Mouse (Mus musculus): Measurements from ENCODE around the gene Acrbp.

DNA sequence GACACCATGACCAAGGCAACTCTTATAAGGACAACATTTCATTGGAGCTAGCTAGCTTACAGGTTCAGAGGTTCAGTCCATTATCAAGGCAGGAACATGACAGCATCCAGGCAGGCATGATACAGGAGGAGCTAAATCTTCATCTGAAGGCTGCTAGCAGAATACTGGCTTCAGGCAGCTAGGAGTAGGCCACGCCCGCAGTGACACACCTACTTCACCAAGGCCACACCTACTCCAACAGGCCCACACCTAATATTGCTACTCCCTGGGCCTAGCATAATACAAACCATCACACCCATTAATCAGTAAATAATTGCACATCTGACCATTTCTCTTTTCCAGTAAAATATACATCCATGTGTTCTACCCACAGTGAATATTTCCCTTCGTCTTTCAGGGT, 31.8 kb upstream of the Acrbp start:
- TF ChIP-seq POLR2A (IDR thresholded peaks at IDR 0.05; ENCODE audit: low read depth, low read length) = no peak
- no peak for TF ChIP-seq CTCF (IDR thresholded peaks at IDR 0.05; ENCODE audit: extremely low read depth, insufficient read depth, insufficient read length, insufficient replicate concordance)
